Mouse (Mus musculus): Measurements from ENCODE around the gene Exosc10. TPM values are rescaled to one million over a fixed set of nuclear protein-coding genes. Genes with fewer than 3 reads are reported as not detected.
A peak's percentile ranks its signal among the peaks of the same experiment; 100 is the strongest.

Exosc10 gene
- total RNA-seq, 1 experiment: 78.4 TPM

DNA sequence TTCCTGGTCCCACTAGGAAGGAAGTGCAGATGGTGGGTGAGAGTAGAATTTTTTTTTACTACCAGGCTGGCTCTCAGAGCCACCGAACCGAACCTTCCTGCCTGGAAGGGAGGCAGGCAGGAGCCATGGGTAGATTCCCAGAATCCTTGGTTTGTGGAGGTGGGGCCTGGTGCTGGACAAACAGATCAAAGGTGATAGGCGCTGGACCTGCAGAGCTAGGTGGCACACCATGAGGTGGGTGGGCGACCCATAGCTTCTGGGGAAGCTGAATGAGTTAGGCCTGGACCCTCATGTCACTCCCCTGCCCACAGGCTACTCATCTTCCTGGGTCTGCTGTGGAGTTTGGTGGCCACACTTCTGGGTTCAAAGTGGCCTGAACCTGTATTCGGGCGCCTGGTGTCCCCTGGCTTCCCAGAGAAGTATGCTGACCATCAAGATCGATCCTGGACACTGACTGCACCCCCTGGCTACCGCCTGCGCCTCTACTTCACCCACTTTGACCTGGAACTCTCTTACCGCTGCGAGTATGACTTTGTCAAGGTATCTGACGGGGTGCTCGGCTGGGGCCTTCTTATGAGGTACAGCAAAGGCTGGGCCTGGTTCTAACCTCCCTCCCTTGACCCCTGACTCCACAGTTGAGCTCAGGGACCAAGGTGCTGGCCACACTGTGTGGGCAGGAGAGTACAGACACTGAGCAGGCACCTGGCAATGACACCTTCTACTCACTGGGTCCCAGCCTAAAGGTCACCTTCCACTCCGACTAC lies 44.3 kb downstream of the Exosc10 start, which contains the start of gene Masp2:
Masp2 (plus strand) TSS at position 198 of the 764 bp plus-strand sequence.
- in situ Hi-C loops (cut with MboI; ENCODE audit: low sequenced_read_pairs in 2 of 2, unreplicated experiment in 2 of 2): loop anchor here in 1 of 2 experiments (10.0 kb wide), 1 partner anchor 428 kb away; no protein-coding TSS in a partner anchor
- Histone ChIP-seq H3K9ac (ENCODE audit: insufficient read depth, low read depth, low read length, poor library complexity, severe bottlenecking) (no peak within 1 kb of the TSS; the same call in 1 of the 2 replicates), H3K4me3 (ENCODE audit: insufficient read depth in 1 of 2, low read depth in 1 of 2, low read length in 2 of 2, poor library complexity in 1 of 2, severe bottlenecking in 1 of 2) (no peak within 1 kb of the TSS), H3K36me3 (ENCODE audit: control insufficient read depth, insufficient read depth, low read length, poor library complexity, severe bottlenecking) (peaks cover 7% of the 10 kb centered on the region), H3K4me1 (ENCODE audit: control insufficient read depth in 2 of 2, insufficient read depth in 2 of 2, low read length in 2 of 2, poor library complexity in 1 of 2) (peaks cover 3 to 25% of the 10 kb centered on the region in 2 experiments; a peak in 2 of 4 replicates), H3K27ac (ENCODE audit: insufficient read depth, low read depth, low read length, poor library complexity, severe bottlenecking) (peak within 1 kb of the TSS; percentile 29; the same call in 1 of the 2 replicates), H3K9me3 (ENCODE audit: control insufficient read depth, insufficient read depth, low read depth, low read length) (no peaks in the 10 kb centered on the region)
- no peak for DNase-seq (ENCODE audit: low read depth, low spot score)
- TF ChIP-seq ZC3H11A (IDR thresholded peaks at IDR 0.05; ENCODE audit: borderline replicate concordance, low read depth, low read length) (no peak), ZNF384 (IDR thresholded peaks at IDR 0.05; ENCODE audit: low read depth, low read length) (no peak), MAFK (IDR thresholded peaks at IDR 0.05; ENCODE audit: insufficient read depth, low read depth, low read length) (no peak), HCFC1 (IDR thresholded peaks at IDR 0.05; ENCODE audit: borderline replicate concordance, insufficient read depth, low read length) (no peak), CHD2 (IDR thresholded peaks at IDR 0.05; ENCODE audit: low read depth, low read length) (no peak)

DNA sequence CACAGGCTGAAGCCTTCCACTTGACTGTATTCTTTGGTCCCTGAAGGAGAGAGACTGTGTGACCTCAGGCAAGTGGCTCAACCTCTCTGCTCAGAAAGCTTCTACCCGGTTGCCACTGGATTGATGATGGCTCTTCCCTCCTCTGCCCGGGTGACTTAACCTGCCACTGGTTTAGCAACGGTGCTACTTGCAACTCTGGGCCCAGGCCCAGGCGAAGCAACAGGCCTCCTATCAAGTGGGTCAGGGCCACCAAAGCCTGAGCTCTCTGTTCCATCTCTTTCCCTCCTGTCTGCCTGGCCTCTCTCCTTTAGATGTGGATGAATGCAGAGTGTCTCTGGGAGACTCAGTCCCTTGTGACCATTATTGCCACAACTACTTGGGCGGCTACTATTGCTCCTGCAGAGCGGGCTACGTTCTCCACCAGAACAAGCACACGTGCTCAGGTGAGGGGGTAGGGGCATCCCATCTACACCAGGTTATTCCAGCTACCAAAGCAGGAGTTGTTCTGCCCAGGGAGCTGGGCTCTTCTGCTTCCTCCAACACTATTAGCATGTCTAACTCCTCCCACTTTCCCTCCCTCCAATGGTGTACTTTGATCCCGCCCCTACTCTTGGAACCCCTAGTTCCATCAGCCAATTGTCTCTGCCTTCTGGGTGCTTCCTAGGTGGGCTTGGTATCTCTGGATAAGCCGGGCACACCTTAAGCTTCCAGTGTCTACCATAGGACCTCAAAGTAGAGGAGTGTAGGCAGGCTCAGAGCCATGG lies 45.3 kb downstream of the Exosc10 start:
- Histone ChIP-seq H3K4me1 (ENCODE audit: control insufficient read depth in 2 of 2, insufficient read depth in 2 of 2, low read length in 2 of 2, poor library complexity in 1 of 2) (peaks cover 3 to 25% of the 10 kb centered on the region in 2 experiments; a peak in 2 of 4 replicates), H3K9me3 (ENCODE audit: control insufficient read depth, insufficient read depth, low read depth, low read length) (no peaks in the 10 kb centered on the region), H3K36me3 (ENCODE audit: control insufficient read depth, insufficient read depth, low read length, poor library complexity, severe bottlenecking) (peaks cover 3% of the 10 kb centered on the region; the same call in 1 of the 2 replicates), H3K9ac (ENCODE audit: insufficient read depth, low read depth, low read length, poor library complexity, severe bottlenecking) (no peak overlapping the region), H3K4me3 (ENCODE audit: insufficient read depth in 1 of 2, low read depth in 1 of 2, low read length in 2 of 2, poor library complexity in 1 of 2, severe bottlenecking in 1 of 2) (no peak overlapping the region), H3K27ac (ENCODE audit: insufficient read depth, low read depth, low read length, poor library complexity, severe bottlenecking) (no peak overlapping the region)
- TF ChIP-seq ZC3H11A (IDR thresholded peaks at IDR 0.05; ENCODE audit: borderline replicate concordance, low read depth, low read length): no peak
- TF ChIP-seq MAFK (IDR thresholded peaks at IDR 0.05; ENCODE audit: insufficient read depth, low read depth, low read length): no peak
- TF ChIP-seq ZNF384 (IDR thresholded peaks at IDR 0.05; ENCODE audit: low read depth, low read length): no peak
- no peak for TF ChIP-seq HCFC1 (IDR thresholded peaks at IDR 0.05; ENCODE audit: borderline replicate concordance, insufficient read depth, low read length)
- TF ChIP-seq CHD2 (IDR thresholded peaks at IDR 0.05; ENCODE audit: low read depth, low read length): no peak
- DNase-seq (ENCODE audit: low read depth, low spot score): no peak
- in situ Hi-C loops (cut with MboI; ENCODE audit: low sequenced_read_pairs in 2 of 2, unreplicated experiment in 2 of 2): loop anchor here in 1 of 2 experiments (10.0 kb wide), 1 partner anchor 429 kb away; no protein-coding TSS in a partner anchor

DNA sequence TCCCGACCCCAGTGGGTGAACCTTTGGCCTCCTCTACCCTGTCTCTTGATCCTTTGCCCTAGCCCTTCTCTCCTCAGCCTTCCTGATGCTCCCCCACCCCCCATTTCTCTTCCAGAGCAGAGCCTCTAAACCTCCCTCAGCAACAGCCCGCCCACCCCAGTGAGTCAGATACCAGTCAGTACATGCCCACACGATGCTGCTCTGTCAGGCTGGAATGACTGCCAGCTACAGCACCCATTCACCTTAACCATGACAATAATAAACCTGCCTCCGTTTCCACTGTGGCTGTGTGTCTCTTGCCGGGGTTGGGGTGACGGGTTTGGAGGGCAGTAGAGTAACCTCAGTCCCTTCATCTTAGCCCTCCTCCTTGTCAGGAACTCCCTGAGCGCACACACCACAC lies 45.9 kb downstream of the Exosc10 start:
- Histone ChIP-seq H3K4me3 (ENCODE audit: insufficient read depth in 1 of 2, low read depth in 1 of 2, low read length in 2 of 2, poor library complexity in 1 of 2, severe bottlenecking in 1 of 2) (no peak overlapping the region), H3K36me3 (ENCODE audit: control insufficient read depth, insufficient read depth, low read length, poor library complexity, severe bottlenecking) (peaks cover 3% of the 10 kb centered on the region; the same call in 1 of the 2 replicates), H3K9me3 (ENCODE audit: control insufficient read depth, insufficient read depth, low read depth, low read length) (no peaks in the 10 kb centered on the region), H3K27ac (ENCODE audit: insufficient read depth, low read depth, low read length, poor library complexity, severe bottlenecking) (no peak overlapping the region), H3K9ac (ENCODE audit: insufficient read depth, low read depth, low read length, poor library complexity, severe bottlenecking) (no peak overlapping the region; the same call in 1 of the 2 replicates), H3K4me1 (ENCODE audit: control insufficient read depth in 2 of 2, insufficient read depth in 2 of 2, low read length in 2 of 2, poor library complexity in 1 of 2) (peaks cover 3 to 25% of the 10 kb centered on the region in 2 experiments; a peak in 2 of 4 replicates)
- TF ChIP-seq ZC3H11A (IDR thresholded peaks at IDR 0.05; ENCODE audit: borderline replicate concordance, low read depth, low read length) (no peak), ZNF384 (IDR thresholded peaks at IDR 0.05; ENCODE audit: low read depth, low read length) (no peak), MAFK (IDR thresholded peaks at IDR 0.05; ENCODE audit: insufficient read depth, low read depth, low read length) (no peak), CHD2 (IDR thresholded peaks at IDR 0.05; ENCODE audit: low read depth, low read length) (no peak), HCFC1 (IDR thresholded peaks at IDR 0.05; ENCODE audit: borderline replicate concordance, insufficient read depth, low read length) (no peak)
- in situ Hi-C loops (cut with MboI; ENCODE audit: low sequenced_read_pairs in 2 of 2, unreplicated experiment in 2 of 2): loop anchor here in 1 of 2 experiments (10.0 kb wide), 1 partner anchor 429 kb away; no protein-coding TSS in a partner anchor
- DNase-seq (ENCODE audit: low read depth, low spot score): no peak

DNA sequence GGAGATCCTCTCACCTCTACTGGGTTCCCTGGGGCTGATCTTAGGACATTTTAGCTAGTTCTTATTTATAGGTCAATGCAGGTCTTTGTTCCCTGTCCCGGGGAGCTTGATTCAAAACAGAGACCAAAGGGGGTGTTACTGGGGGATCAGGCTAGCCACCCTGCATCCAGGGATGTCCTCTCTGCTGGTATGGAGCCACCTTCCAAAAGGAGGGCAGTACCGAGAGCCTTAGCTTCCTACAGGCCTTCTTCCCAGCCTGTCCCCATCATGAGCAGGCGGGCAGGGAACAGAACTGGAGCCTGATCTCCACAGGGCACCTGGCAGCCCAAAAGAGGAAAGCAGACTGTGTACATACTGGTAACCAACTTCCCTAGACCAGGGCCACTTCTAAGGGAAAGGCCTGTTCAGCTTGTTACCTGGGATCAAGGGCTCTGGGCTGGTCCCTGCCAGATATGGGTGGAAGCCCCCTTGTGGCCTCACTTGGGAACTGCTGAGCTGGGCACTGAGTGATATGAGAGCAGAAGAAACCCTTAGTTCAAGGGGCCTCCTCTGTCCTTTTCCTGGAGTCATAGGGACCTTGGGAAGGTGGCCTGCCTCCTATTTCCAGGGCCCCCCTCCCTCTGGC lies 46.4 kb downstream of the Exosc10 start:
- no peaks in the 10 kb centered on the region; the same call in 1 of the 2 replicates for H3K36me3 ChIP-seq (ENCODE audit: control insufficient read depth, insufficient read depth, low read length, poor library complexity, severe bottlenecking)
- H3K9me3 ChIP-seq (ENCODE audit: control insufficient read depth, insufficient read depth, low read depth, low read length): no peaks in the 10 kb centered on the region
- no peak overlapping the region for H3K4me3 ChIP-seq (ENCODE audit: insufficient read depth in 1 of 2, low read depth in 1 of 2, low read length in 2 of 2, poor library complexity in 1 of 2, severe bottlenecking in 1 of 2)
- DNase-seq (ENCODE audit: low read depth, low spot score): no peak
- TF ChIP-seq CHD2 (IDR thresholded peaks at IDR 0.05; ENCODE audit: low read depth, low read length) (no peak), MAFK (IDR thresholded peaks at IDR 0.05; ENCODE audit: insufficient read depth, low read depth, low read length) (0 out of 2 replicates have a peak, but pooled peaks have one; percentile 47), HCFC1 (IDR thresholded peaks at IDR 0.05; ENCODE audit: borderline replicate concordance, insufficient read depth, low read length) (no peak)
- H3K9ac ChIP-seq (ENCODE audit: insufficient read depth, low read depth, low read length, poor library complexity, severe bottlenecking): no peak overlapping the region; the same call in 1 of the 2 replicates
- H3K4me1 ChIP-seq (ENCODE audit: control insufficient read depth in 2 of 2, insufficient read depth in 2 of 2, low read length in 2 of 2, poor library complexity in 1 of 2): peaks cover 3 to 25% of the 10 kb centered on the region in 2 experiments; a peak in 2 of 4 replicates
- in situ Hi-C loops (cut with MboI; ENCODE audit: low sequenced_read_pairs in 2 of 2, unreplicated experiment in 2 of 2): loop anchor here in 1 of 2 experiments (10.0 kb wide), 1 partner anchor 430 kb away; no protein-coding TSS in a partner anchor
- H3K27ac ChIP-seq (ENCODE audit: insufficient read depth, low read depth, low read length, poor library complexity, severe bottlenecking): no peak overlapping the region
